ENCODE assay signal across 13 mouse cellular contexts in genomic region chr19:37836900-37837299, GRCm38 (mm10).
A peak's percentile ranks its signal among the peaks of the same experiment; 100 is the strongest.
DNase-seq lines count a peak whose midpoint lies in the region; ATAC-seq and TF ChIP-seq lines count a peak whose summit lies in the region.
"Had no signal": no experiment of that assay in that cellular context is flagged by ENCODE, and none has a peak within 500 bp of the region (broad histone marks: within the 10 kb centered on the region; RNA-seq: fewer than 3 reads in every experiment).

No protein-coding gene starts in this region.

- H3K4me1 ChIP-seq in kidney, embryonic 16.5 days (ENCODE audit: insufficient read depth, low read length), result no peaks in the 10 kb centered on the region
- no peaks in the 10 kb centered on the region for H3K4me1 ChIP-seq in kidney, embryonic 15.5 days
- H3K4me1 ChIP-seq: embryonic facial prominence, embryonic 15.5 days; forebrain, embryonic 13.5 days; limb, embryonic 12.5 days; lung, embryonic 15.5 days; neural tube, embryonic 13.5 days had no signal

- DNase-seq in thymus, postnatal 4 days, result peak; percentile 13
- DNase-seq in thymus, postnatal 25 days, result no peak
- DNase-seq in brain, embryonic 14.5 days (ENCODE audit: low read depth), result no peak
- no peak for DNase-seq in right cerebral cortex, adult 18-20 months
- DNase-seq in cerebellum, adult 8-10 months, result no peak
- DNase-seq: adrenal gland, postnatal 36 days had no signal

- no peak overlapping the region for H3K4me2 ChIP-seq in kidney, embryonic 16.5 days (replicated peaks; ENCODE audit: low read depth, low read length)
- H3K4me2 ChIP-seq in kidney, embryonic 15.5 days, result no peak overlapping the region
- H3K4me2 ChIP-seq: embryonic facial prominence, embryonic 15.5 days; forebrain, embryonic 13.5 days; limb, embryonic 12.5 days; lung, embryonic 15.5 days; neural tube, embryonic 13.5 days had no signal

- no peaks in the 10 kb centered on the region for H3K27me3 ChIP-seq in kidney, embryonic 16.5 days (ENCODE audit: insufficient read depth, low read length)
- no peaks in the 10 kb centered on the region for H3K27me3 ChIP-seq in kidney, embryonic 15.5 days
- H3K27me3 ChIP-seq: embryonic facial prominence, embryonic 15.5 days; forebrain, embryonic 13.5 days; limb, embryonic 12.5 days; lung, embryonic 15.5 days; neural tube, embryonic 13.5 days had no signal

- no peak for TF ChIP-seq POLR2A in brain, embryonic 14.5 days (IDR thresholded peaks at IDR 0.05; ENCODE audit: borderline replicate concordance, extremely low read depth, insufficient read depth, insufficient read length, poor library complexity, severe bottlenecking)

- no peaks in the 10 kb centered on the region for H3K9me3 ChIP-seq in kidney, embryonic 16.5 days (ENCODE audit: low read length)
- H3K9me3 ChIP-seq in kidney, embryonic 15.5 days (replicated peaks), result no peaks in the 10 kb centered on the region
- H3K9me3 ChIP-seq: embryonic facial prominence, embryonic 15.5 days; forebrain, embryonic 13.5 days; limb, embryonic 12.5 days; lung, embryonic 15.5 days; neural tube, embryonic 13.5 days had no signal

- H3K27ac ChIP-seq in kidney, embryonic 16.5 days (ENCODE audit: low read length), result no peak overlapping the region
- H3K27ac ChIP-seq in kidney, embryonic 15.5 days, result no peak overlapping the region
- H3K27ac ChIP-seq: embryonic facial prominence, embryonic 15.5 days; forebrain, embryonic 13.5 days; limb, embryonic 12.5 days; lung, embryonic 15.5 days; neural tube, embryonic 13.5 days had no signal

- 0 out of 2 replicates have a peak, but pooled peaks have one; percentile 39 for ATAC-seq in kidney, embryonic 16.5 days (ENCODE audit: low FRiP score, low TSS enrichment)
- no peak for ATAC-seq in kidney, embryonic 15.5 days (replicated peaks; ENCODE audit: low FRiP score)
- ATAC-seq: forebrain, embryonic 13.5 days had no signal

- WGBS in kidney, embryonic 16.5 days, result 59% methylated on average over 5 of the region's 5 CpGs
- 50% methylated on average over 5 of the region's 5 CpGs for WGBS in kidney, embryonic 15.5 days

- no peak overlapping the region for H3K4me3 ChIP-seq in kidney, embryonic 16.5 days (ENCODE audit: low read length)
- H3K4me3 ChIP-seq in kidney, embryonic 15.5 days (replicated peaks), result no peak overlapping the region
- H3K4me3 ChIP-seq: embryonic facial prominence, embryonic 15.5 days; forebrain, embryonic 13.5 days; limb, embryonic 12.5 days; lung, embryonic 15.5 days; neural tube, embryonic 13.5 days had no signal

- no peak overlapping the region for H3K9ac ChIP-seq in kidney, embryonic 16.5 days (replicated peaks; ENCODE audit: low read length)
- no peak overlapping the region for H3K9ac ChIP-seq in kidney, embryonic 15.5 days
- H3K9ac ChIP-seq: embryonic facial prominence, embryonic 15.5 days; forebrain, embryonic 13.5 days; limb, embryonic 12.5 days; lung, embryonic 15.5 days; neural tube, embryonic 13.5 days had no signal

- 0 out of 2 replicates have a peak, but pooled peaks have one; percentile 1 for TF ChIP-seq CTCF in brain, embryonic 14.5 days (IDR thresholded peaks at IDR 0.05; ENCODE audit: borderline replicate concordance, extremely low read depth, insufficient read depth, insufficient read length)

- no peaks in the 10 kb centered on the region for H3K36me3 ChIP-seq in kidney, embryonic 16.5 days (ENCODE audit: insufficient read depth, low read length)
- H3K36me3 ChIP-seq in kidney, embryonic 15.5 days, result no peaks in the 10 kb centered on the region
- H3K36me3 ChIP-seq: embryonic facial prominence, embryonic 15.5 days; limb, embryonic 12.5 days; lung, embryonic 15.5 days; neural tube, embryonic 13.5 days had no signal
